Mouse (Mus musculus) CH12F3 (cell line): Measurements from ENCODE around the gene Csnk1d.

ENCODE experiments used
- in situ Hi-C: fragments of 300-500 bp; cut with MboI; formaldehyde crosslinking; loops from 2 replicates; pipeline ENCODE4 v1.14.3; 2020; ENCODE audit warnings: low sequenced_read_pairs

Csnk1d gene

GRCm38 (mm10) chr11:120917756-120918155, 73.4 kb downstream of the Csnk1d start:
- in situ Hi-C loops: no loop called here

DNA sequence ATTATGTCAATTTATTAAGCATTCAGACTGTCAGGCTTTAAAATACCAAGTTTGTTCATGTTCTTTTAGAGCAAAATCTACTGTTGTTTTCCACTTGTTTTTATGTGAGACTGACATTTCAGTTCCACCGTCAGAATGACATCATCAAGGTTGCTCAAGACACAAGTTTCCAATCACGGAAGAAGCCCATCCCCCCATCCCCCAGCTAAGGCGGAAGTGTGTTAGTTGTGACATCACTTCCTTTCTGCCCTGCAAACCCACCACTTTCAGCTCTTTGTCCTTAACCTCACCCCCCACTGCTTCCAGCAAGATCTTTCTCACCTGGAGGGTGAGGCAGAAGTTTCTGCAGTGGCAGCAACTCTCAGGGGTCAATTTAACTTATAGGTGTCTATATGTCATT, 74.7 kb downstream of the Csnk1d start:
- in situ Hi-C loops: no loop called here

DNA sequence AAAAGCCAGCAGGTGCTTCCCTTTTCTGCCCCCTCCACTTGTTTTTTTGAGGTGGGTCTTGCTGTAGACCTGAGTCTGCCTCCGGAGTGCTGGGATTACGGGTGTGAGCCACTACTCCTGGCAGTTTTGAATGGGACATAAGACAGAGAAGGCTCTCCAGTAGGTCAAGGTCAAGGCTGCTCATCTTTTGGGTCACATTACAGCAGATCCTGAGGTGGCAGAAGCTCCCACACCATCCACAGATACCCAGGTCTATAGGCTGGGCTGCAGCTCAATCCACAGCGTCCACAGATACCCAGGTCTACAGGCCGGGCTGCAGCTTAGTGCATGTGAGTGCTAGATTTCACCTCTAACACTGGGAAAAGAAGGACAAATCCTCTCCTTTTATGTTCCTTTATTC, 77.3 kb downstream of the Csnk1d start:
- in situ Hi-C loops: no loop called here
